Mouse (Mus musculus): ENCODE results near the gene Rgmb. TPM values are rescaled to one million over a fixed set of nuclear protein-coding genes. Genes with fewer than 3 reads are reported as not detected.
A peak's percentile ranks its signal among the peaks of the same experiment; 100 is the strongest.

Rgmb gene
- total RNA-seq, 2 experiments from 2014 or later = 21.7 to 26.4 TPM

GRCm38 (mm10) chr17:15822376-15822775 is 8.5 kb downstream of the Rgmb start:
- no peak for DNase-seq

- no peak for DNase-seq
Measured at GRCm38 (mm10) chr17:15821706-15822105, 9.1 kb downstream of the Rgmb start.

- DNase-seq = no peak
Measured at GRCm38 (mm10) chr17:15820761-15821160, 10.1 kb downstream of the Rgmb start.

- no peak for DNase-seq
Measured at GRCm38 (mm10) chr17:15820146-15820545, 10.7 kb downstream of the Rgmb start.

GRCm38 (mm10) chr17:15818372-15818771 is 12.5 kb downstream of the Rgmb start:
- no peak for DNase-seq

- DNase-seq = no peak
Measured at GRCm38 (mm10) chr17:15817634-15818033, 13.2 kb downstream of the Rgmb start.

- DNase-seq = no peak
Measured at GRCm38 (mm10) chr17:15817096-15817450, 13.8 kb downstream of the Rgmb start.

- DNase-seq = no peak
Measured at GRCm38 (mm10) chr17:15816379-15817095, 14.3 kb downstream of the Rgmb start.

GRCm38 (mm10) chr17:15815312-15816018 is 15.4 kb downstream of the Rgmb start:
- DNase-seq = no peak

GRCm38 (mm10) chr17:15813658-15814212 is 17.1 kb downstream of the Rgmb start:
- DNase-seq = no peak

GRCm38 (mm10) chr17:15812136-15812778 is 18.6 kb downstream of the Rgmb start:
- no peak for DNase-seq

- DNase-seq = no peak
Measured at GRCm38 (mm10) chr17:15809949-15810348, 20.9 kb downstream of the Rgmb start.

GRCm38 (mm10) chr17:15808468-15809374 is 22.1 kb downstream of the Rgmb start:
- DNase-seq = no peak

GRCm38 (mm10) chr17:15808015-15808414 is 22.8 kb downstream of the Rgmb start:
- no peak for DNase-seq

GRCm38 (mm10) chr17:15807295-15807984 is 23.4 kb downstream of the Rgmb start:
- DNase-seq = no peak

GRCm38 (mm10) chr17:15804008-15804812 is 26.6 kb downstream of the Rgmb start:
- DNase-seq = no peak

- no peak for DNase-seq
Measured at GRCm38 (mm10) chr17:15799195-15799793, 31.5 kb downstream of the Rgmb start.

- DNase-seq = no peak
Measured at GRCm38 (mm10) chr17:15790716-15791115, 40.1 kb downstream of the Rgmb start.

GRCm38 (mm10) chr17:15787036-15787435 is 43.8 kb downstream of the Rgmb start:
- DNase-seq = peak; percentile 42

GRCm38 (mm10) chr17:15777979-15778378 is 52.9 kb downstream of the Rgmb start:
- peak; percentile 22 for DNase-seq

Measured in adrenal gland, postnatal 10 days (tissue).